Mouse (Mus musculus) myocyte (in vitro differentiated cells): ENCODE data around the gene Lif. TPM values are rescaled to one million over a fixed set of nuclear protein-coding genes. Genes with fewer than 3 reads are reported as not detected.

Experiments used
- H3K27me3 ChIP-seq: one replicate; pipeline ENCODE4 v1.6.1; 2011; ENCODE audit not compliant: control insufficient read depth, insufficient read depth, insufficient read length
- H3K36me3 ChIP-seq: one replicate; pipeline ENCODE4 v1.6.1; 2011; ENCODE audit not compliant: control insufficient read depth, insufficient read depth
- H3K4me2 ChIP-seq: one replicate; pipeline ENCODE4 v1.6.1; 2011; ENCODE audit warnings: low read depth, control low read depth
- H3K4me3 ChIP-seq: one replicate; pipeline ENCODE4 v1.5.1; 2011; ENCODE audit warnings: mild to moderate bottlenecking, control low read depth, moderate library complexity
- H3K79me2 ChIP-seq: one replicate; pipeline ENCODE4 v1.6.1; 2011; ENCODE audit not compliant: control insufficient read depth, insufficient read depth
- H3ac ChIP-seq: one replicate; pipeline ENCODE4 v1.6.1; 2011; ENCODE audit not compliant: control insufficient read depth, insufficient read length
- CEBPB ChIP-seq: IDR thresholded peaks from 2 replicates; pipeline ENCODE4 v1.6.1; 2011; ENCODE audit warnings: mild to moderate bottlenecking, moderate library complexity; ENCODE audit not compliant: poor library complexity, insufficient read depth, severe bottlenecking
- E2F4 ChIP-seq: IDR thresholded peaks from one replicate; pipeline ENCODE4 v1.6.1; 2011; ENCODE audit warnings: mild to moderate bottlenecking, control low read depth, moderate library complexity; ENCODE audit not compliant: insufficient read depth
- MAX ChIP-seq: IDR thresholded peaks from one replicate; pipeline ENCODE4 v1.6.1; 2011; ENCODE audit warnings: low read depth, mild to moderate bottlenecking, control low read depth
- MYOD1 ChIP-seq, 3 experiments: IDR thresholded peaks; one replicate each; pipeline ENCODE4 v1.6.1; 2011; ENCODE audit warnings: control low read depth in 2 of 3, low read depth in 2 of 3, mild to moderate bottlenecking in 2 of 3, moderate library complexity in 1 of 3; ENCODE audit not compliant: insufficient read length in 2 of 3, control insufficient read depth in 1 of 3
- MYOG ChIP-seq, 3 experiments: IDR thresholded peaks; one replicate each; pipeline ENCODE4 v1.6.1; 2011; ENCODE audit warnings: control low read depth in 2 of 3, low read depth in 2 of 3, mild to moderate bottlenecking in 2 of 3; ENCODE audit not compliant: insufficient read length in 2 of 3, control insufficient read depth in 1 of 3, insufficient read depth in 1 of 3
- POLR2A ChIP-seq: IDR thresholded peaks from one replicate; pipeline ENCODE4 v1.6.1; 2011; ENCODE audit warnings: low read depth, mild to moderate bottlenecking, control low read depth, moderate library complexity; ENCODE audit not compliant: insufficient read length
- POLR2AphosphoS2 ChIP-seq: IDR thresholded peaks from one replicate; pipeline ENCODE4 v1.6.1; 2011; ENCODE audit warnings: low read depth, control low read depth; ENCODE audit not compliant: insufficient read length
- REST ChIP-seq: IDR thresholded peaks from one replicate; pipeline ENCODE4 v1.6.1; 2011; ENCODE audit warnings: mild to moderate bottlenecking, control low read depth, moderate library complexity; ENCODE audit not compliant: insufficient read depth, insufficient read length
- SRF ChIP-seq: IDR thresholded peaks from one replicate; pipeline ENCODE4 v1.6.1; 2011; ENCODE audit warnings: low read depth; ENCODE audit not compliant: control insufficient read depth, insufficient read length
- TCF12 ChIP-seq: IDR thresholded peaks from one replicate; pipeline ENCODE4 v1.6.1; 2011; ENCODE audit warnings: mild to moderate bottlenecking, control low read depth; ENCODE audit not compliant: poor library complexity, insufficient read depth, severe bottlenecking
- TCF3 ChIP-seq: IDR thresholded peaks from one replicate; pipeline ENCODE4 v1.6.1; 2011; ENCODE audit warnings: low read depth, control low read depth; ENCODE audit not compliant: insufficient read length
- USF1 ChIP-seq: IDR thresholded peaks from one replicate; pipeline ENCODE4 v1.6.1; 2011; ENCODE audit warnings: low read depth, mild to moderate bottlenecking, control low read depth, moderate library complexity
- polyA plus RNA-seq: library from polyadenylated mRNA; unstranded; fragments of >200 nt; fragmentation: generic; extraction: Trizol; gene quantifications from one replicate; pipeline ENCODE4 v1.2.1, GENCODE M21; 2012; ENCODE audit warnings: missing spikeins

Lif gene
- polyA plus RNA-seq, 1 experiment = 5.2 TPM

DNA sequence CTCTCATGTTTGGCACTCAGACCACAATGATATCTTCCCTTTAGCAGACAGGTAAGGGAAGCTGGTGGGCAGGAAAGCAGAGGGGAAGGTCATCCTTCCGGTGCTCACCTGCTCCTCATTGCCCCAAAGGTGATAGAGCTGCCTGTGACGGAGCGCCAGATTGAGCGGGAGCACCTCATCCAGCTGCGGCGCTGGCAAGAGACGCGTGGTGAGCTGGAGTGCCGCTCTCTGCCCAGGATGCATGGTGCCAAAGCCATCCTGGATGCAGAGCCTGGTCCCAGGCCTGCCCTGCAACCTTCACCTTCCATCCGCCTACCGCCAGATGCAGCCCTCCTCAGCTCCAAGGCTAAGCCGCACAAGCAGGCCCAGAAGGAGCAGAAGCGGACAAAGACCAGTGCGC lies 42.8 kb upstream of the Lif start:
- no peak overlapping the region for H3K4me2 ChIP-seq
- H3K36me3 ChIP-seq = peaks cover 5% of the 10 kb centered on the region

GRCm38 (mm10) chr11:4215061-4215460 lies 42.3 kb upstream of the Lif start:
- H3K4me3 ChIP-seq = no peak overlapping the region
- H3K27me3 ChIP-seq = no peaks in the 10 kb centered on the region
- H3K36me3 ChIP-seq = peaks cover 5% of the 10 kb centered on the region
- no peaks in the 10 kb centered on the region for H3K79me2 ChIP-seq
- no peak overlapping the region for H3K4me2 ChIP-seq
- TF ChIP-seq SRF (no peak), REST (no peak), POLR2AphosphoS2 (no peak), MAX (no peak), TCF3 (no peak), USF1 (no peak), CEBPB (no peak), MYOG (IDR thresholded peaks at IDR 0.05; ENCODE audit: control insufficient read depth in 1 of 3, insufficient read depth in 1 of 3, insufficient read length in 2 of 3, low read depth in 2 of 3) (no peak), E2F4 (no peak), TCF12 (no peak)
- no peak overlapping the region for H3ac ChIP-seq

More for the DNA sequence above, 42.8 kb upstream of the Lif start:
- TF ChIP-seq E2F4 = no peak
- TF ChIP-seq MYOG (IDR thresholded peaks at IDR 0.05; ENCODE audit: control insufficient read depth in 1 of 3, insufficient read depth in 1 of 3, insufficient read length in 2 of 3, low read depth in 2 of 3) = no peak
- no peak for TF ChIP-seq TCF12
- TF ChIP-seq SRF = no peak
- no peak for TF ChIP-seq TCF3
- TF ChIP-seq MYOD1 (IDR thresholded peaks at IDR 0.05; ENCODE audit: control insufficient read depth in 1 of 3, insufficient read length in 2 of 3, low read depth in 2 of 3) = no peak
- TF ChIP-seq POLR2AphosphoS2 = no peak
- no peak for TF ChIP-seq POLR2A
- no peak for TF ChIP-seq USF1
- TF ChIP-seq MAX = no peak
- no peak for TF ChIP-seq REST
- no peak for TF ChIP-seq CEBPB
- Histone ChIP-seq H3ac (no peak overlapping the region), H3K4me3 (no peak overlapping the region), H3K27me3 (no peaks in the 10 kb centered on the region), H3K79me2 (no peaks in the 10 kb centered on the region)

DNA sequence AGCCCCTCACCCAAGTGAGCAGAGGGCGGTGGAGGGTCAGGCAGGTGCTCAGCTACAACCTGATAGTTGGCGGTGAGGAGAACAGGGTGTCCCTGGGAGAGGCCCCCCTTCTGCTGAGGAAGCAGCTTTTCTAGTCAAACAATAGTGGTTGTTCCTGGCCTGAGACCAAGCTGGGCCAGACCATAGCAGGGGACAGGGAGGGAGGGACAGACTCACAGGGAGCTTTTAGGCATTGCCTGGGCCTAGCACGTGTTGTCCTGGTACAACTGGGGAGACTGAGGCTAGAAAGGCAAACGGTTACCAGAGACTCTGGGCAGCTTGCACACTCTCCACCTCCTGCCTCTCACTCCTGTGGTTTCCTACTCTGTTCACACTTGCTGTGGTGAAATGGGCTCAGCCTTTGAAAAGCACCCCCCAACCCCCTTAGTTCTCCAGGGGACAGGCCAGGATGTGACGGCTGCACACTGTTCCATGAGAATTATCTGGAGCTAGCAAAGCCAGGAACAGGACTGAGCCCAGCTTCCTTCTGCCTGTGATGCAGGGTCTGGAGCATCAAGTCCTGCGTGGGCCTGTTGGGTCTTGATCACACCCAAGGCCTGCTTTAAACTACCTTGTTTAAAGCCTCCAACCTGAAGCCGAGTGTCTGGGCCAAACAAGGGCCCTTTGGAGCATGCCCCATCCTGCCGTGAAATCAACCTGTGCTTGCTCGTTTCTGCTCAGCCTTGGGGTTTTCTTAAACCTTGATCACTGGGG lies 40.9 kb upstream of the Lif start:
- Histone ChIP-seq H3K4me3 (no peak overlapping the region), H3ac (no peak overlapping the region), H3K36me3 (peaks cover 5% of the 10 kb centered on the region), H3K79me2 (no peaks in the 10 kb centered on the region), H3K4me2 (no peak overlapping the region), H3K27me3 (no peaks in the 10 kb centered on the region)
- no peak for TF ChIP-seq SRF
- no peak for TF ChIP-seq POLR2AphosphoS2
- no peak for TF ChIP-seq CEBPB
- no peak for TF ChIP-seq E2F4
- TF ChIP-seq TCF12 = no peak
- TF ChIP-seq MYOG (IDR thresholded peaks at IDR 0.05; ENCODE audit: control insufficient read depth in 1 of 3, insufficient read depth in 1 of 3, insufficient read length in 2 of 3, low read depth in 2 of 3) = no peak
- TF ChIP-seq TCF3 = no peak
- no peak for TF ChIP-seq MAX
- no peak for TF ChIP-seq USF1
- no peak for TF ChIP-seq REST
- TF ChIP-seq MYOD1 (IDR thresholded peaks at IDR 0.05; ENCODE audit: control insufficient read depth in 1 of 3, insufficient read length in 2 of 3, low read depth in 2 of 3) = no peak

DNA sequence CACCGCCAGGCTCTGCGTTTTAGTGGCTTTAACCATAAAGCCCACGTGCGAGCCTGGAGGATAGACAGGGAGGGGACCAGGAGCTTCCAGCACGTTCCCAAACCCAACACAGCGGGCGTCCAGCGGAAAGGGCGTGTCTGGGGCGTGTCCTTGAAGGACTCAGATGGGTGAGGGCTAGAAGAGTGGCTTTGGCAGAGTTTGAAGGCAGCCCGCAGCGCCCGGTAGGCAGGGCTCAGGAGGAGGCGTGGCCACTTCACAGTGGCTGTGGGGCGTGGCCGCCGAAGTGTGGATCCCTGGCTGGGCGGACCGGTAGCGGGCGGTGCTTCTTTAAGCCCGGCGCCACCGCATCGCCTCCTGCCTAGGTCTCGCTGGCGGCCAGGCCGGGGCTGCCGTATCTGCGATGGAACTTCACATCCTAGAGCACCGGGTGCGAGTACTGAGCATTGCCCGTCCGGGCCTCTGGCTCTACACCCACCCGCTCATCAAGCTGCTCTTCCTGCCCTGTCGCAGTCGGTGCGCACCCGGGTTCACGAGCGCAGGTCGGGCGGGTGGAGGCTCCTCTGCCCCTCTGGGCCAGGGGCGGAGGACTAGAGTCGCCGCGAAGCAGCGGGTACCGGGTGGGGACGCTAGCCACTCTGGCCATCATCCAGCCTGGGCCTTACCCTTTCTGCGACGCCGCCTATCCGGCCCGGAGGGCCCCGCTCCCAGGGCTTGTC lies 39.3 kb upstream of the Lif start, which contains the start of gene Castor1:
Gene Castor1 (plus strand): TSS at position 312 of the 716 bp plus-strand sequence.
- Histone ChIP-seq H3K36me3 (no peaks in the 10 kb centered on the region), H3K27me3 (no peaks in the 10 kb centered on the region), H3K4me2 (peak within 1 kb of the TSS; percentile 73), H3K4me3 (peak within 1 kb of the TSS; percentile 13), H3K79me2 (no peaks in the 10 kb centered on the region), H3ac (no peak within 1 kb of the TSS)
- no peak for TF ChIP-seq TCF12
- TF ChIP-seq POLR2A = peak; percentile 59
- no peak for TF ChIP-seq TCF3
- TF ChIP-seq SRF = peak; percentile 33

DNA sequence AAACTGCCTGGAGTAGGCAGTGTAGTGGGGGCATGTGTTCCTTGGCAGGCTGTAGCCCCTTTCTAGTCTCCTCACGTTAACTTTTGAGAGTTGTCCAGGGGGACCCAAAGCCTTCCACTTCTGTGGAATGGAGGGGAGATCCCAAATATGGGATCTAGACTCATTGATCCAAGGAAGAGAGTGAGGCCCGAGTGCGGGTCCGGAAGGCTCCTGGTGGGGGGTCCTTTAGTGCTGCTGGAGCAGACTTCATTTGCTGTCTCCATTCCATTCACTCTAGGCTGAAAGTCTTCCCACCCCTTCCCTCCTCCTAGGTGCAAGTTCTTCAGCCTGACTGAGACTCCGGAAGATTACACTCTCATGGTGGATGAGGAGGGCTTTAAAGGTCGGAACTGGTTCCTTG lies 38.7 kb upstream of the Lif start:
- TF ChIP-seq MYOD1 (IDR thresholded peaks at IDR 0.05; ENCODE audit: control insufficient read depth in 1 of 3, insufficient read length in 2 of 3, low read depth in 2 of 3) (no peak), USF1 (no peak), SRF (no peak), MAX (no peak), MYOG (IDR thresholded peaks at IDR 0.05; ENCODE audit: control insufficient read depth in 1 of 3, insufficient read depth in 1 of 3, insufficient read length in 2 of 3, low read depth in 2 of 3) (no peak), POLR2A (no peak), REST (no peak), E2F4 (no peak), CEBPB (no peak), TCF3 (no peak), POLR2AphosphoS2 (no peak), TCF12 (no peak)

More for the DNA sequence above, 38.7 kb upstream of the Lif start:
- peak overlapping the region; percentile 73 for H3K4me2 ChIP-seq
- no peaks in the 10 kb centered on the region for H3K36me3 ChIP-seq
- H3K4me3 ChIP-seq = peak overlapping the region; percentile 13
- H3K79me2 ChIP-seq = no peaks in the 10 kb centered on the region
- H3K27me3 ChIP-seq = no peaks in the 10 kb centered on the region
- no peak overlapping the region for H3ac ChIP-seq
